Mouse (Mus musculus): Measurements from ENCODE around the gene Vmn1r77.
"Not testable (repeated sequence)": the region's sequence is repeated elsewhere in the genome, so short reads cannot be mapped to it uniquely, and the experiment has no call there.

- TF ChIP-seq CTCF (IDR thresholded peaks at IDR 0.05; ENCODE audit: low read depth); EP300 (optimal IDR thresholded peaks at IDR 0.05): not testable (repeated sequence)
Observed at GRCm38 (mm10) chr7:12012392-12012791, 24.2 kb upstream of the Vmn1r77 start.

Measured in stomach, postnatal 0 days (tissue).